Mouse (Mus musculus): ENCODE data around the gene Hsp90ab1. TPM values are rescaled to one million over a fixed set of nuclear protein-coding genes. Genes with fewer than 3 reads are reported as not detected.

The Hsp90ab1 gene
- polyA plus RNA-seq, 1 experiment from 2014 or later = 577 TPM

DNA sequence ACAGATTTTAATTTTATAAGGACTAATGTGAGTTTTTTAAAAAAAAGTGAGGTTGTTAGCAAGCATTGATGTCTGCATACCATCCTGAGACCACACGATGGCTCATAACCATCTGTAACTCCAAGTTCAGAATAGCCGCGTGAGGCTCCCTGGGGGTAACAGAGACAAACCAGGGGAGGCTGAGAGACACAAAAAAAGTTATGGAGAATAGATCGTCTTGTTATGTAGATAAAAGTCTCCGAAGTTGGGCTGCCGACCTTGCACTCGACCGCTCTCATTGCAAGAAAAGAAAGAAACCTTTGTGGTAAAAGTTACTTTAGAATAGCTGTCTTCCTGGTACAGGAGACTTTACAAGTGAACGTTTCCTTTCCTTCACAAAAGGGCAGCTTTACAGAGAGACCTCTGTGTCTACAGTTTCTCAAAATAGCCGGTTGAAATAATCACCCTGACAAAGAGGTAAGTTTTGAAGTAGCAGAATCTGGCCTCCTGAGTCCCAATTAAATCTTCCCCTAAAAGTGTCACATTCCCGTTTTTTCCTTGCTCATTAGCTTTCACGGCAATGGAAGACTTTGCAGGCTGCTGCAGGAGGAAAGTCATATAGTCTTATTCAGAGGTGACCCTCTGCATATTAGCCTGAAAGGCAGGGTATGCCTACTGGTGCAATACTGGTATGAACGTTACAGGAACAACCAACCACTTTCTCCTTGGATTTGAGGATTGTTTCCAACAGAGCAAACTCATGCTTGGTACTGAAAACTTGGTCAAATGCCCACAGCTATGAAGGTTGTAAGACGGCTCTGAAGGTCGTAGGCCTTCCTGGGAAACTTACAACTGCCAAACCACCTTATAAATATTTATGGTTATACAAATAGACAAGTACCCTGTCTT lies 34.2 kb upstream of the Hsp90ab1 start:
- no peak overlapping the region for H3K9ac ChIP-seq
- H3K4me3 ChIP-seq (replicated peaks) = no peak overlapping the region
- no peaks in the 10 kb centered on the region for H3K9me3 ChIP-seq (replicated peaks)
- H3K36me3 ChIP-seq (replicated peaks) = no peaks in the 10 kb centered on the region
- WGBS (ENCODE audit: insufficient replicate concordance) = 72% methylated on average over 15 of the region's 15 CpGs
- no peaks in the 10 kb centered on the region for H3K27me3 ChIP-seq
- H3K4me1 ChIP-seq (replicated peaks) = peaks cover 26% of the 10 kb centered on the region
- no peak for ATAC-seq (ENCODE audit: insufficient read depth)
- no peak overlapping the region for H3K27ac ChIP-seq (replicated peaks)
- no peak overlapping the region for H3K4me2 ChIP-seq

DNA sequence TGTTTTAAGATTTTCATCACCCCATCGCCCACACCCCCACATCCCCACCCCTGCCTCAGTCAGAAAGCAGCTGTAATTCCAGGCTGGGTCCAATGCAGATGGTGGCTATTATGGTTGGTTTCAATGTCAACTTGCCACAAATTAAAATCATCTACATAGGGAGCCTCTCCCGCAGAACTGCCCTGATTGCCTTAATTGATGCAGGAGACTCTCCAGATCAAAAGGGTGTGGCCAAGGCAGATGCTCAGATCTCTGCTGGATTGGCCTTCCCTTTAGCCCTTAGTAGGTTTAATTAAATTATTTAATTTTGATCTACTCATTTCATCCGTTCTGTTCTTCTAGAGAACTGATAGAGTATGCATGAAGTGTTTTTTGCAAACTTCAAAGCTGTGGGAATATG lies 29.9 kb upstream of the Hsp90ab1 start:
- Histone ChIP-seq H3K9me3 (replicated peaks) (no peaks in the 10 kb centered on the region), H3K36me3 (replicated peaks) (no peaks in the 10 kb centered on the region), H3K4me3 (replicated peaks) (no peak overlapping the region), H3K9ac (no peak overlapping the region), H3K27me3 (peaks cover 9% of the 10 kb centered on the region; the same call in 1 of the 2 replicates), H3K27ac (replicated peaks) (no peak overlapping the region), H3K4me2 (no peak overlapping the region), H3K4me1 (replicated peaks) (peaks cover 48% of the 10 kb centered on the region)
- no peak for ATAC-seq (ENCODE audit: insufficient read depth)
- WGBS (ENCODE audit: insufficient replicate concordance) = 67% methylated on average over 3 of the region's 3 CpGs

DNA sequence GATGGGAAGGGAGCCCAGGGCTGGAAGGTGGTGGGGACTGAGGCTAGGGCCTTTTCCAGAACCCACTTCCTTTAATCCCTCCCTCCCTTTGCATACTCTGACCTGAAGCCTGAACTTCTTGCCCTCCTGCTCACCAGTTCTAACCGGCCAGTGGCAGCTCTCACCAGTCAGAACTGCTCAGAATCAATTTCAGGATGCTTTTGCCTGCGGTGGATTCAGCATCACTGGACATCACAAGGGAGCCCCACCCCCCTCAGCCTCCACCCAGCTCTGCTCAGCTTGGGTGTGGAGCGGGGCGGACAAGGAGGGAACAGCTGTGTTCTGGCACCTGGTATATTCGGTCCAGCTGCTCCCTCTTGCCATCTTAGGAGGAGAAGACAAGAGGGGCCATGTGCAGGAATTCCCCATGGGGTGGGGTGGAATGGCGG lies 28.8 kb upstream of the Hsp90ab1 start, which contains the start of gene Mymx:
Gene Mymx, minus strand, starts transcription at position 226 of the 428 bp plus-strand sequence.
- Histone ChIP-seq H3K9ac (no peak within 1 kb of the TSS), H3K4me3 (replicated peaks) (peak within 1 kb of the TSS; percentile 12; the same call in 1 of the 2 replicates), H3K9me3 (replicated peaks) (no peaks in the 10 kb centered on the region), H3K27ac (replicated peaks) (peak within 1 kb of the TSS; percentile 0; the same call in 1 of the 2 replicates), H3K27me3 (peaks cover 9% of the 10 kb centered on the region; the same call in 1 of the 2 replicates), H3K36me3 (replicated peaks) (no peaks in the 10 kb centered on the region), H3K4me1 (replicated peaks) (peaks cover 56% of the 10 kb centered on the region), H3K4me2 (peak within 1 kb of the TSS; percentile 50)
- ATAC-seq (ENCODE audit: insufficient read depth) = no peak
- WGBS (ENCODE audit: insufficient replicate concordance) = 60% methylated on average over 6 of the region's 6 CpGs

DNA sequence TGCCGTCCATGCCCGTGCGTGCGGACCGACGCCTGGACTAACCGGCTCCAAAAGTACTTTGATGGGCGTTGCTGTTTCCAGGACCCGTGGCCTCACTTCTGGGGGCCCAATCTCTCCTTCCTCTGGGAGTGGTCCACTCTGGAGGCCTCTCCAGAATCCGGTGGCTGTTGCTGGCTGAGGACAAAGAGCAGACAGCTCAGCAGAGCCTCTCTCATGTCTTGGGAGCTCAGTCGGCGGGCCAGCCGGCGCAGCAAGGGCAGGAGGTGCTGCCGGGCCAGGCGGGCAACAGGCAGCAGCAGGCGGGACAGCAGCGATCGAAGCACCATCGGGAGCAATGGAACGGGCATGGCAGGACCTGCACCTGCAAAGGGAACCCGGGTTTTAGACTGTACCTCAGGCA lies 28.3 kb upstream of the Hsp90ab1 start:
- Histone ChIP-seq H3K4me3 (replicated peaks) (peak overlapping the region; percentile 12; the same call in 1 of the 2 replicates), H3K9ac (no peak overlapping the region), H3K4me1 (replicated peaks) (peaks cover 62% of the 10 kb centered on the region), H3K27ac (replicated peaks) (no peak overlapping the region; the same call in 1 of the 2 replicates), H3K4me2 (peak overlapping the region; percentile 50), H3K36me3 (replicated peaks) (no peaks in the 10 kb centered on the region), H3K27me3 (peaks cover 9% of the 10 kb centered on the region; the same call in 1 of the 2 replicates), H3K9me3 (replicated peaks) (no peaks in the 10 kb centered on the region)
- 41% methylated on average over 22 of the region's 22 CpGs for WGBS (ENCODE audit: insufficient replicate concordance)
- no peak for ATAC-seq (ENCODE audit: insufficient read depth)

DNA sequence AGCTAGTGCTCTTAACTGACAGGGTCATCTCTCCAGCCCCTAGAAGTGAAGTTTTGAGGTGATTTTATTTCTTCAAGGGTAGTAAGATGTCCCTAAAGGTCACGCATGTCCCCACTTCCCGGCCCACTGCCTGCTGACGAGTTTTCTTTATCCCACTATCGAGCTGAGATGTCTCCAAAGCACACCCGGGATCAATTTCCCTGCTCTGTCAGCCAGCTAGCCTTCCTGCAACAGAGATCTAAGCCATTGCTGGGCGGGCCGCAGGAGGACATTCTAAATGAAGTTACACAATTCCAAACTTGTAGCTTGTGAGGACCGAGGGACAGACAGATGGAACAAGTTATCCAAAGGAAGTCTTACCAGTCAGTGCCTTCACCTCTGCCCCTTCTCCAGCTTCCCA lies 27.2 kb upstream of the Hsp90ab1 start:
- Histone ChIP-seq H3K4me3 (replicated peaks) (no peak overlapping the region), H3K36me3 (replicated peaks) (no peaks in the 10 kb centered on the region), H3K9me3 (replicated peaks) (no peaks in the 10 kb centered on the region), H3K4me1 (replicated peaks) (peaks cover 72% of the 10 kb centered on the region), H3K27ac (replicated peaks) (no peak overlapping the region), H3K9ac (no peak overlapping the region), H3K27me3 (peaks cover 9% of the 10 kb centered on the region; the same call in 1 of the 2 replicates), H3K4me2 (no peak overlapping the region)
- WGBS (ENCODE audit: insufficient replicate concordance) = 72% methylated on average over 8 of the region's 8 CpGs
- no peak for ATAC-seq (ENCODE audit: insufficient read depth)

DNA sequence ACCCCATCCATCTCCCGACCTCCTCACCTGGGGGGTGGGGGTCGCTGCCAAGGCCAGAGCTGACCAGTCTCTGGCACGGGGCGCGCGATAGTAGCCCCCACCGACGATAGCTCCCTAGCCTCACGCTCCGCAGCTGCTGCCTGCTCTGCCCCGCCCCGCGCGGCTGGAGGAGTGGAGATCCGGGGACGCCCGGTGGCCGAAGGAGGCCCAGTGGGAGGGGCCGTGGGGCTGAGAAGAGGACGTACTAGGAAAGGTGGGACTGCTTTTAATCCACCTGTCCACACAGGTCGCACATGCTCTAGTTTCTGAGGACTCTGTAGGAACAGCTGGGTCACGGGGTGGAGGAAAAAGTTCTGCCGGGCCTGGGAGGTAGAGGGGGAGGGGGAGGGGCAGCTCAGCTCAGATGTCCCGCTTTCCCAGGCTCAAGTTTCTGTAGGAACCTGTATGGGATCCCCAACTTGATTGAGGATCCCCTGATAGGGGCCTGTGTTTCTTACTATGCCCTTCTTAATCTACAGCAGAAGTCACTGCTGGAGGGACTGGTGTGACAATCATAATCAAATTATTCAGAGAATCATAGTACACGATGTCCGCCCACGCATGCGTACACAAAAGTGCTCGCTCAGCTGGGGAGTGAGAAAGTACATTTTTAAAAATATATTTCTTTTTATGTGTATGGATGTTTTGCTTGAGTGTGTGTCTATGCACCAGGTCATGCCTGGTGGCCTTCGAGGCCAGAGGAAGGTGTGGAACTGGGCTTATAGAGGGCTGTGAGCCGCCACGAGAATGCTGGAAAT lies 26.6 kb upstream of the Hsp90ab1 start, which contains the start of gene Slc29a1:
Gene Slc29a1, minus strand, starts transcription at position 161 of the 797 bp plus-strand sequence.
- 20% methylated on average over 32 of the region's 32 CpGs for WGBS (ENCODE audit: insufficient replicate concordance)
- Histone ChIP-seq H3K27ac (replicated peaks) (peak within 1 kb of the TSS; percentile 42), H3K9ac (peak within 1 kb of the TSS; percentile 41), H3K9me3 (replicated peaks) (no peaks in the 10 kb centered on the region), H3K4me2 (peak within 1 kb of the TSS; percentile 74), H3K4me3 (replicated peaks) (peak within 1 kb of the TSS; percentile 45), H3K4me1 (replicated peaks) (peaks cover 79% of the 10 kb centered on the region), H3K27me3 (peaks cover 9% of the 10 kb centered on the region; the same call in 1 of the 2 replicates), H3K36me3 (replicated peaks) (no peaks in the 10 kb centered on the region)
- ATAC-seq (ENCODE audit: insufficient read depth) = no peak

DNA sequence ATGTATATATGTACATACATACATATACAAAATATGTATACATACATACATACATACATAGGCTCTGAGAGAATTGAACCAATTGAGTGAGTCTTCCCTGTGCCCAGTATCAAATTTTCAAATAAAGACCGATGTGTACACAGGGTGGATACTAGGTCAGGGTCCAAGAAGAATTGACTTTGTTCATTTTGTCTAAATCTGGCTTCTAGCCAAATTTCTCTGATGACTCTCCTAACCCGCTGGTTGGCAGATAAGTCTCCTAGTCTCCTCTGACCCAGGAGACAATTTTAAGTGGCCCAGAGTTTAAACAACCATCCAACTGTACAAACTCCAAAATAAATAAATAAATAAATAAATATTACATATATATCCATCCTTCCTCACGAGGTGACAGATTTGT lies 25.8 kb upstream of the Hsp90ab1 start:
- Histone ChIP-seq H3K27ac (replicated peaks) (peak overlapping the region; percentile 42), H3K4me3 (replicated peaks) (peak overlapping the region; percentile 45), H3K36me3 (replicated peaks) (no peaks in the 10 kb centered on the region), H3K4me1 (replicated peaks) (peaks cover 83% of the 10 kb centered on the region), H3K27me3 (peaks cover 9% of the 10 kb centered on the region; the same call in 1 of the 2 replicates), H3K9ac (peak overlapping the region; percentile 41; the same call in 1 of the 2 replicates), H3K9me3 (replicated peaks) (no peaks in the 10 kb centered on the region), H3K4me2 (peak overlapping the region; percentile 74)
- 38% methylated on average over 3 of the region's 3 CpGs for WGBS (ENCODE audit: insufficient replicate concordance)
- ATAC-seq (ENCODE audit: insufficient read depth) = no peak

DNA sequence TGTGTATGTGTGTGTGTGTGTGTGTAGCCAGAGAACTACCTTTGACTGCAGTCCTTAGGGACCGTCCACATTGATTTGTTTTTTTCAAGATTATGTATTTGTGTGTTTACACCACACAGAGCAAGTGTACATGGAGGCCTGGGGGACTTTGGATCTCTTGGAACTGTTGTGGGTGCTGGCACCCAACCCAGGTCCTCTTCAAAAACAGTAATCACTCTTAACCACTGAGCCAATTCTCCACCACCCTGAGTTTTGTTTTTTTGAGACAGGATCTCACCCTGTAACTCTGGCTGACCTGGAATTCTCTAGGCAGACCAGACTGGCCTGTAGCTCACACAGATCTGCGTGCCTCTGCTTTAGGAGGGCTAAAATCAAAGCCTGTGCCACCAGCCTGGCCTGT lies 25.3 kb upstream of the Hsp90ab1 start:
- Histone ChIP-seq H3K27ac (replicated peaks) (peak overlapping the region; percentile 35; the same call in 1 of the 2 replicates), H3K4me1 (replicated peaks) (peaks cover 87% of the 10 kb centered on the region), H3K36me3 (replicated peaks) (no peaks in the 10 kb centered on the region), H3K9me3 (replicated peaks) (no peaks in the 10 kb centered on the region), H3K4me3 (replicated peaks) (no peak overlapping the region), H3K4me2 (no peak overlapping the region), H3K27me3 (peaks cover 9% of the 10 kb centered on the region; the same call in 1 of the 2 replicates), H3K9ac (no peak overlapping the region)
- 76% methylated on average over 2 of the region's 2 CpGs for WGBS (ENCODE audit: insufficient replicate concordance)
- no peak for ATAC-seq (ENCODE audit: insufficient read depth)

DNA sequence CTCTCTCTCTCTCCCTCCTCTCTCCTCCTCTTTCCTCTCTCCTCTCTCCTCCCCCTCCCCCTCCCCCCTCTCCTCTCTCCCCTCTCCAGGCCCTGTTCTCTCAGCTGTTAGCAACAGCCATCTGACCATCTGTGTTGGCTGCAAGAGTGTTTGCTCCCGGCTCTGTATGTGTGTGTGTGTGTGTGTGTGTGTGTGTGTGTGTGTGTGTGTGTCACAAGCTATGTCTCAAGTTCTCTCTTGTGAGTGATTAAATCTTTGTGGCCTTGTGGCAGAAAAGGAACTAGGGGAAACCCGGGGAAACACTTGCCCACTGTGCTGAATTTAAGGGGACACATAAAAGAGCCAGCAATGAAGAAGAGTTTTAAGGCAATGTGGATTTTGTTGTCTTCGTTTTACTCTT lies 24.7 kb upstream of the Hsp90ab1 start:
- Histone ChIP-seq H3K4me2 (no peak overlapping the region), H3K4me3 (replicated peaks) (no peak overlapping the region), H3K9me3 (replicated peaks) (no peaks in the 10 kb centered on the region), H3K27ac (replicated peaks) (peak overlapping the region; percentile 19; the same call in 1 of the 2 replicates), H3K27me3 (peaks cover 9% of the 10 kb centered on the region; the same call in 1 of the 2 replicates), H3K9ac (no peak overlapping the region), H3K36me3 (replicated peaks) (no peaks in the 10 kb centered on the region), H3K4me1 (replicated peaks) (peaks cover 93% of the 10 kb centered on the region)
- WGBS (ENCODE audit: insufficient replicate concordance) = 18% methylated on average over 3 of the region's 3 CpGs
- ATAC-seq (ENCODE audit: insufficient read depth) = no peak

DNA sequence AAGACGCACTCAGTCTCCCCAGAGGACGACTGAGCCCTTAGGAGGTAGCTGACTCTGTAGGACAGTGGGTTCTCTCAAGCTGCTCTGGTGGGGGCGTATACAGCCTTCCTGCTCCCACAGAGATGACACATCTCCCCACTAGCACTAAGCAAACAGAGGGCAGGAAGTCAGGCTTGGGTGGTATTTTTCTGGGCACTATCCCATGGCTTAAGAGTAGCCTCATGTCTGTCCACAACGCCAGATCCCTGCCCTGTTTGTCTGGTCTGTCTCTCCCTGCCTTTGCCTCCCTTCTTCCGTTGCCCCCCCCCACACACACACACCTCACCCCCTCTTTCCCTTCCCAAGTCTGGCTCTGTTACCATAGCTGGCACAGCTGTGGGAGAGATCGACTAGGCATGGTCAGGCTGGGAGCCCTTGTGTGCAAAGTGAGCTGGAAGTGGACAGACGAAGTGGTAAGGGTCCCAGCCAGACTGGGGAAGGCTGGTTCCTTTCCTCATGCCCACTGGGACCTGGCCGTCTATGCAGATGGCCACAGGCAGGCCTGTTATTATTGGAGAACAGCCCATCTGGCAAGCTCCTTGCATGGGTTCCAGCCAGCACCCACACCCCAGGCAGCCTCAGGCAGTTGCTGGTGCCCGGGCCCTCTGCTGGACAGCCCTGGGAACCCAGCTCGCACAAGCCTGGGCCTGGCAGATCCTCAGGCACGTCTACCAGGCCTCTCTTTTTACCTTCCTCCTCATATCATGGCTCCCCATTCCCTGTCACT lies 23.7 kb upstream of the Hsp90ab1 start:
- Histone ChIP-seq H3K27me3 (peaks cover 5% of the 10 kb centered on the region; the same call in 1 of the 2 replicates), H3K36me3 (replicated peaks) (peaks cover 5% of the 10 kb centered on the region; the same call in 1 of the 2 replicates), H3K4me3 (replicated peaks) (no peak overlapping the region), H3K9me3 (replicated peaks) (no peaks in the 10 kb centered on the region), H3K9ac (no peak overlapping the region), H3K4me2 (no peak overlapping the region), H3K4me1 (replicated peaks) (peaks cover 97% of the 10 kb centered on the region), H3K27ac (replicated peaks) (peak overlapping the region; percentile 94)
- 39% methylated on average over 11 of the region's 11 CpGs for WGBS (ENCODE audit: insufficient replicate concordance)
- no peak for ATAC-seq (ENCODE audit: insufficient read depth)

Measured in liver, embryonic 15.5 days (tissue).